Mouse (Mus musculus): Measurements from ENCODE around the gene Aptx.

Aptx gene

GRCm38 (mm10) chr4:40673526-40673925 is 29.5 kb downstream of the Aptx start:
- no peak for DNase-seq (ENCODE audit: low spot score in 2 of 2)

- no peak for DNase-seq (ENCODE audit: low spot score in 2 of 2)
These were observed 36.6 kb downstream of the Aptx start for GRCm38 (mm10) chr4:40666237-40667012.

GRCm38 (mm10) chr4:40651055-40651454 is 51.9 kb downstream of the Aptx start:
- DNase-seq (ENCODE audit: low spot score in 2 of 2), result no peak

- no peak for DNase-seq (ENCODE audit: low spot score in 2 of 2)
These were observed 53.9 kb downstream of the Aptx start for GRCm38 (mm10) chr4:40649111-40649510.

GRCm38 (mm10) chr4:40643567-40643966 is 59.4 kb downstream of the Aptx start:
- no peak for DNase-seq (ENCODE audit: low spot score in 2 of 2)

GRCm38 (mm10) chr4:40640991-40641390 is 62.0 kb downstream of the Aptx start:
- no peak for DNase-seq (ENCODE audit: low spot score in 2 of 2)
